Mouse (Mus musculus) ZHBTc4 (cell line): ENCODE measurements around the gene Acot7.

ENCODE experiments used
- DNase-seq: peaks from one replicate; pipeline ENCODE4 v3.0.0-alpha.2; 2011; ENCODE audit warnings: low read depth, low spot score

Gene Acot7

GRCm38 (mm10) chr4:152151451-152151965, 26.4 kb upstream of the Acot7 start:
- no peak for DNase-seq

DNA sequence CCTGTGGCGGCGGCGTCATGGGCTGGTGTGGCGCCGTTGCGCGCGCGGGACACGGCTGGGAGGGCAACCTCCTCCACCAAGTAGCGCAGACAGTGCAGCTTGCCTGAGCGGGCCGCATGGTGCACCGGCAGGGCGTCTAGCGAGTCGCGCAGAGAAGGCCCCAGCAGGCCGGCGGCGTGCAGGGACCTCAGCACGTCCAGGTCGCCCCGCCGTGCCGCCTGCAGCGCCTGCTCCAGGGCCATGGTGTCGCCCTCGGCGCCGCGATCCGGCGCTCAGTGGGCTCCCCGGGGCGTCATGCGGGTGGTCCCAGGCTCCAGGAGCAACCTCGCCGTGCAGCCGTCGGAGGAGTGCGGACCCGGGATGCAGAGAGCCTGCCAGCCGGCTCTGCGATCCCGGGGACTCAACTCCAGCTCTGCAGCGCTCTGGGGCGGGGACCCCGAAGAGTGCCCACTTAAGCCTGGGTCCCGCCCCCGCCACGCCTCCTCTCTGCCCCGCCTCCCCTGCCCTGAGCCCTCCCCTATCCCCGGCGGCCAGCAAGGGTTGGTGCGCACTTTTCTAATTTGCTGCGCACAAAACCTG, 25.9 kb upstream of the Acot7 start, which contains the start of gene Espn:
Gene Espn, minus strand, starts transcription at position 406 of the 579 bp plus-strand sequence.
- DNase-seq = peak; percentile 90

DNA sequence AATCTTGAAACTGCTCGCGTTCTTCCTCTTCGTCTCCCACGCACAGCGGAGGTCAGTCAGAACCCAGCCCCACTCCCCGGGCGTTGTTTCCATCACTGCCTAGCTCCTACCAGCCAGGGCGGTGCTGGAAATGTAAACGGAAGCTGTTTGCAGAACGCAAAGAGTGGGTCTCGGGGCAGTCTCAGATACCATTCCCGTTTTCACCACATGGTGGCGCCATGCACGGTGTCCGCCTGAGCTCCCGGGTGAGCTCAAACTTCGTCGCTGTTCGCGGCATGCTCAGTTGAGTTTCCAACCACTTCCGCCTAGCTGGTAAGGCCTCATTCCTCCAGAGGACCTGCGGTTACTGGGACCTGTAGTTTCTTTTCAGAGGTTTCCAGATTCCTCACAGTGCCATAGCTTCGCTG, 24.2 kb upstream of the Acot7 start:
- peak; percentile 95 for DNase-seq

DNA sequence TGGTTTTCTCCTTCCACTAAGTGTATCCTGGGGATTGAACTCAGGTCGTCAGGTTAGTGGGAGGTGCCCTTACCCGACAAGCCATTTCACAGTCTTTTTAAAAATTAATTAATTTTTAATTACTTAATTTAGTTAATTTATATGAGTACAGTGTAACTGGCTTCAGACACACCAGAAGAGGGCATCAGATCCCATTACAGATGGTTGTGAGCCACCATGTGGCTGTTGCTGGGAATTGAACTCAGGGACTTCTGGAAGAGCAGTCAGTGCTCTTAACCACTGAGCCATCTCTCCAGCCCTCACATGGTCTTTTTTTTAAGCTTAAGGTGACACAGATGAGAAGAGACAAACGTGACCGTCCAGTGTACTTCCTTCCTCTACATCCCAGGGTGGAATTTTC, 22.9 kb upstream of the Acot7 start:
- no peak for DNase-seq

- DNase-seq = peak; percentile 79
Measured at GRCm38 (mm10) chr4:152157779-152158584, 20.0 kb upstream of the Acot7 start.

GRCm38 (mm10) chr4:152158585-152159284, 19.2 kb upstream of the Acot7 start, which contains the start of gene Hes2:
Gene Hes2 (plus strand): TSS chr4:152158867.
- peak; percentile 64 for DNase-seq

DNA sequence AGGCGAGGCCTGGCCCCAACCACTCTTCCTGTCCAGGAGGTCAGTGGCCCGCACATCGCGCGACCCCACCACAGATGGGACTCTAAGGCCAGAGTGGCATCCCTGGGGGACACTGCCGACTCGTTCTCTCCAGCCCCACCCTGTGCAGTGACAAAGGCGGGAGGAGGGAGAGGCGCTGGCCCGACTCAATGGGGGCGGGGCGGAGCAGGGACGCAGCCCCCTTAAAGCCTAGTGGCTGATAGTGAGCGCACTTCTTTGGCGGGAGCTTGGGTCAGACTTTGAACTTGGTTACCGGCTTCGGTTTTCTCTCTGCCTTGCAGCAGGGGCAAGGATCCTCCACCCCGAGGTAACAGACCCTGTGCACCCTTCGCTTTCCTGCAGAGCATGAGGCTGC, 18.7 kb upstream of the Acot7 start:
- peak; percentile 44 for DNase-seq

DNA sequence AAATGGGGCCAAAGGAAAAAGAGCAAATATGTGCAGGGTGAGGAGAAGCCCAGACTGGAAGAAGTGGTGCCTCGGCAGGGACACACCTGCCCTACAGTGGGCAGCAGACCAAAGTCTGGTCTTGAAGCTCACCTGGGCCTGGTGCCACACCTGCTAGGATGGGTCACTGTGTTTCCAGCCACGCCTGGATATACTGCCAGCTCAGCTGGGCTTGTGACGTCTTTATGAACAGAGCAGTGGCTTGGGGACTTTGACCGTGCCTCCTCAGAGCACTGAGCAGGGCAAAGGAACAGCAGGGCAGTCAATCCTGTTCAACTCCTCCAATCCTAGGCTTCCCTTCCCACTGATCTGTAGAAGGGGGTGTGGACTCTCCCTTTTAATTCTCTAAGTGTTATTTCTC, 17.2 kb upstream of the Acot7 start:
- DNase-seq = no peak

DNA sequence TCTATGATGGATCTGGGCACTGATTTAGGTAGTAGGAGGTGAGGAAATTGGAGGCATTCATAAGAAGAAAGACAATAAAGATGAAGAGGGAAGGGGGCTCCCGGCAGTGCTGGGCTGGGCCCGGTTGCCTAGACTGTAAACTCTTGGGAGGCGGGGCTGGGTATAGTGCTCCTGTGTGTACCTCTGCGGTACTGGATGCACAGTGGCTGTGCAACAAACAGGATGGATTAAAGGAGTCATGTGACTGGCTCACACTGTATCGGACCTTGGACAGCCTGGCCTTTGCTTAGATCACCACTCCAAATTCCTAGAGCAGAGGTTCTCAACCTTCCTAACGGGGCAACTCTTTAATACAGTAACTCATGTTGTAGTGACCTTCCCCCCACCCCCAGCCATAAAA, 16.3 kb upstream of the Acot7 start:
- no peak for DNase-seq

DNA sequence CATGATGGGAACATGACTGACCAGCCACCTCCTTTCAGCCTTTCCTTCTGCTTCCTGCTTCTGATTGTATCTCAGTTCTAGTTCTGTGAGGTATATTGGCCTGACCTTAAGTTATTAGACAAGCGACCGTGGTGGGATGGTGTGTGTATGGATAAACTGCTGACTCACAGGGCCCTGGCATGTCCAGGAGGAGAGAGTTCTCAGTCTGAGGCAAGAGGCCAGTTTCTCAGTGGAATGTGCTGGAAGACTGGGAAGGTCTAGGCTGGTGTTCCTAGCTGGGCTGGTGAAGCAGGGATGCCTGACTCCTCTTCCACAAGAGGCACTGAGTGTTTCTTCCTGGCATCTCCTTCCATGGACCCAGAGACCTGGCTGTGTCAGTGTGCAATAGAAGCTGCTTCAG, 15.2 kb upstream of the Acot7 start:
- no peak for DNase-seq

- DNase-seq = peak; percentile 85
Measured at GRCm38 (mm10) chr4:152165036-152165931, 12.7 kb upstream of the Acot7 start.

DNA sequence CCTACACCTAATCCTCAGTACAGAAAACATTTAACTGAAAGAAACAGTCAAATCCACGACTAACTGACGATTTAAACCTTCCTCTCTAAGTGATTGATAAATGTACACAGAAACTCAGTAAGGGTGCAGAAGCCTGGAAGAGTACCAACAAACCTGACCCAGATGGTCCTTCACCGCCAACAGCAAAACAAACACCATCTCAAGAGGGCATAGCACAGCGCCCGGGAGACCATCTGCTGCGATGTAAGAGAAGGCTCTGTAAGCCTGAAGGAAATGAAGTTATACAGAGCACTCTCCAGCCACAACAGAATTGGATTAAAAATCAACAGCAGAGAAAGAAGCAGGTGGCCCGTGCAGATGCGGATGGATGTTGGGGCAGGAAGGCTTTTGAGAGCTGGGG, 9.9 kb upstream of the Acot7 start:
- no peak for DNase-seq

DNA sequence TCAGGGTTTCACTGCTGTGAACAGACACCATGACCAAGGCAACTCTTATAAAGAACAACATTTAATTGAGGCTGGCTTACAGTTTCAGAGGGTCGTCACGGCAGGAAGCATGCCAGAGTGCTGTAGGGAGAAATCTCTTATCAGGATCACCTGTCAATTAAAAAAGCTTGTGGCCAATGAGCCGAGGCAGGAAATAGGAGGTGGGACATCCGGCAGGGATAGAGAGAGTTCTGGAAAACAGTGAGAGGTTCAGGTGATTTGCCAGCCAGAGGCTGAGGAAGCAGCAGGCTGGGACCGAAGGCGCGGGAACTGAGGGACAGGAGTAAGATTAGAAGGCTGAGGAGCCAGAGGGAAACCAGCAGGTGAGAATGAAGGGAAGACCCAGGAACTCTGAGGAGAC, 8.8 kb upstream of the Acot7 start:
- peak; percentile 56 for DNase-seq

DNA sequence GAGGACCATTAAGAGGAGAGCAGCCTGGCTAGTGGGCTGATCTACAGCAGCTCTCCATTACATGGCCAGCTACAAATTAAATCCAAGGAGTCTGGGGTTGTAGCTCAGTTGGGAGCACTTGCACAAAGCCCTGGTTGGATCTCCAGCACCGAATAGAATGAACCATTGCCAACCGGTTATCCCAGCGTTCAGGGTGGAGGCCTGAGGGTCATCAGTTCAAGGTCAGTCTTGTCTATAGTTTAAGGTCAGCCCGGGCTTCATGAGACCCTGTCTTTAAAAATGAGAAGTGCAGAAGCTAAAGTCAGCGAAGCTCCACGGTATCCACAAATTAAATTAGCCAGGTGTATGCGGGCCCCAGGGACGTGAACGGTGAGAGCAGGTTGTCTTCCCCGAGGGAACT, 7.6 kb upstream of the Acot7 start:
- peak; percentile 48 for DNase-seq

DNA sequence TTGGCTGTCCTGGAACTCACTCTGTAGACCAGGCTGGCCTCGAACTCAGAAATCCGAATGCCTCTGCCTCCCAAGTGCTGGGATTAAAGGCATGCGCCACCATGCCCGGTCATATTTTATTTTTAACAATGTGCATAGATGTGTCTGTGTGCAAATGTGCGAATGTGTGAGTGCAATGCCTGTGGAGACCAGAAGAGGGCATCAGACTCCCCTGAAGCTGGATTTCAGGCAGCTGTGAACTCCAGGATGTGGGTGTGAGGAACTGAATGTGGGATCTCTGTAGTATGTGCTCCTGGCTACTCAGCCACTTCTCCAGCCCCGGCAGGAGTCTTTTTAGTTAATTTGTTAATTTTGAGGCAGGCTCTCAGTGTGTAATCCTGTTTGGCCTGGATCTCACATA, 6.4 kb upstream of the Acot7 start:
- peak; percentile 88 for DNase-seq

DNA sequence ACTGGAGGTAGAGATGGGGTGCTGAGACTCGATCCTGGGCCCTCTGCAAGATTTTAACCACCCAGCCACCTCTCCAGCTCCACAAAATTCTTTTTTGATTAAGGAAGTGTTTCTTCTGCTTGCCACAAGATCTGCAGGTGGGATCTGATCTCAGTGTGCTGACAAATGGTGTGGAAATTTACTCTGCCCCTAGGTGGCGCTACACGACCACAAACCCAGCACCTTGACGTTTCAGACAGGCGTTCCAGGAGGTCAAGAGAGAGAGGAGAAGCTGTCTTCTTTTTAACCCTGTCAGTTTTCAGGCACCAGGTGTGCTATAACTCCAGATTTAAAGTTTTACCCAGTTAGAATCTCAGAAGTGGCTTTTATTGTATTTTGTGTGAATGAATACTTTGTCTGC, 4.9 kb upstream of the Acot7 start:
- DNase-seq = peak; percentile 89

- no peak for DNase-seq
Measured at GRCm38 (mm10) chr4:152173956-152174355, 4.0 kb upstream of the Acot7 start.

- DNase-seq = no peak
Measured at GRCm38 (mm10) chr4:152176638-152177037, 1.3 kb upstream of the Acot7 start.

DNA sequence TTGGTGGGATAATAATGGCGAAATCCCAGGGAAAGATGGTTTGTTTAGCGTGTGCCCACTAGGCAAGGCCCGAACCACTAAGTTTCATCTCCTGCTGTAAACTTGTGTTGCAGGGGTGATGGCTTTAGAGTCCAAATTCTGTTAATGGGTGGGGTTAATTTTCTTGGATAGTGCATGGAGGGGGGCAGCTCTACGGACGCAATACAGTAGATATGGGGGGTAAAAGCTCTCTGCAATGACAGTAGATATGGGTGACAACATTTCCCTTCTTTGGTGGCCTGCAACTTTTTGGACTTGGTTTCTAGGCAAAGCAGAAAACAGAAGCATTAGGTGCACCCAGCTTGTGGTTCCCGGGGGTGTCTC, 779 bp upstream of the Acot7 start:
- no peak for DNase-seq

DNA sequence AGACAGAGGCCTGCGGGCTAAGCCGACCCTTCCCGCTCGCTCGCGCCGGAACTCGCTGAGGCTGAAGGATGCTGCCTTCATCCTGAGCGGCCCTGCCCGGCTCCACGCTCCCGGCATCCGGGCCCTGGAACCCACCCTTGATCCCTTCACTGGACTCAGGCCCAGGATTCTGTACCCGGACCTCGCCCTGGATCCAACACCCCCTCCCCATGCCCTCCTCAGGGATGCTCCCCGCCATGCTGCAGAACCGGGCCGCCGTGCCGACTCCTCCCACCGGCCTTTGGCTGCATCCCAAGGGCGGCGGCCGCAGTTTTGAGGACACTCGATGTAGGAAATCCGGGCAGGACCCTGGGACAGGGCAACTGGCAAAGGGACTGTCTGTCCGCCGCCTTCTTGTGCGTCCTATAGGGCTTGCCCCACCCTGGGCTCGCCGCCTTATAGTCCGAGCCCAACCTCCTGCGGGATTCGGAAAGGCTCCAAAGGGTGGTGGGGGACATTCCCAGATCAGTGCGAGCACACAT, 470 bp downstream of the Acot7 start:
- peak; percentile 53 for DNase-seq
